Mouse (Mus musculus): ENCODE results near the gene Aak1.

The Aak1 gene

GRCm38 (mm10) chr6:86899965-86900364 is 50.6 kb downstream of the Aak1 start:
- DNase-seq = peak; percentile 42

- DNase-seq = no peak
Observed at GRCm38 (mm10) chr6:86900546-86900945, 51.2 kb downstream of the Aak1 start.

- no peak for DNase-seq
Observed at GRCm38 (mm10) chr6:86905500-86905899, 56.2 kb downstream of the Aak1 start.

GRCm38 (mm10) chr6:86907191-86907590 is 57.9 kb downstream of the Aak1 start:
- DNase-seq = no peak

- DNase-seq = no peak
Observed at GRCm38 (mm10) chr6:86908561-86909150, 59.3 kb downstream of the Aak1 start.

GRCm38 (mm10) chr6:86909881-86910280 is 60.6 kb downstream of the Aak1 start:
- no peak for DNase-seq

GRCm38 (mm10) chr6:86916157-86916820 is 67.0 kb downstream of the Aak1 start:
- no peak for DNase-seq

GRCm38 (mm10) chr6:86917231-86917630 is 67.9 kb downstream of the Aak1 start:
- DNase-seq = peak; percentile 64

GRCm38 (mm10) chr6:86918058-86918835 is 68.9 kb downstream of the Aak1 start:
- DNase-seq = peak; percentile 88

GRCm38 (mm10) chr6:86921880-86922279 is 72.6 kb downstream of the Aak1 start:
- peak; percentile 83 for DNase-seq

GRCm38 (mm10) chr6:86924746-86925145 is 75.4 kb downstream of the Aak1 start:
- DNase-seq = no peak

- DNase-seq = no peak
Observed at GRCm38 (mm10) chr6:86934541-86934940, 85.2 kb downstream of the Aak1 start.

- no peak for DNase-seq
Observed at GRCm38 (mm10) chr6:86939797-86940196, 90.5 kb downstream of the Aak1 start.

- no peak for DNase-seq
Observed at GRCm38 (mm10) chr6:86940966-86941365, 91.6 kb downstream of the Aak1 start.

GRCm38 (mm10) chr6:86947100-86947499 is 97.8 kb downstream of the Aak1 start:
- no peak for DNase-seq

GRCm38 (mm10) chr6:86948746-86949145 is 99.4 kb downstream of the Aak1 start:
- DNase-seq = no peak

- DNase-seq = no peak
Observed at GRCm38 (mm10) chr6:86950141-86950540, 100.8 kb downstream of the Aak1 start.

- no peak for DNase-seq
Observed at GRCm38 (mm10) chr6:86950733-86951255, 101.5 kb downstream of the Aak1 start.

GRCm38 (mm10) chr6:86955741-86956140 is 106.4 kb downstream of the Aak1 start:
- DNase-seq = peak; percentile 64

GRCm38 (mm10) chr6:86956206-86956605 is 106.9 kb downstream of the Aak1 start:
- DNase-seq = peak; percentile 20

- no peak for DNase-seq
Observed at GRCm38 (mm10) chr6:86959006-86959405, 109.7 kb downstream of the Aak1 start.

- DNase-seq = no peak
Observed at GRCm38 (mm10) chr6:86963987-86964685, 114.8 kb downstream of the Aak1 start.

- DNase-seq = no peak
Observed at GRCm38 (mm10) chr6:86967166-86967565, 117.8 kb downstream of the Aak1 start.
